Mouse (Mus musculus) adrenal gland, postnatal 14 days (tissue): ENCODE measurements around the gene Dusp14. TPM values are rescaled to one million over a fixed set of nuclear protein-coding genes. Genes with fewer than 3 reads are reported as not detected.

Experiments
- DNase-seq: peaks from one replicate; pipeline ENCODE4 v3.0.0; 2021; ENCODE audit warnings: mixed read lengths
- long read RNA-seq, 2 experiments: library from polyadenylated mRNA; stranded (forward); transcript quantifications; one replicate each; pipeline ENCODE4 v2.0.0; 2021
- total RNA-seq: library from RNA; stranded (reverse); gene quantifications from 2 replicates; pipeline ENCODE4 v1.2.3, GENCODE M21; 2021

Dusp14 gene
- total RNA-seq = 4.4 and 4.9 TPM in 2 replicates
- long read RNA-seq, experiment 1, transcript Dusp14-202 (3 exons, 1,447 nt) = major isoform, 9 of 10 reads
- long read RNA-seq, experiment 1, partial matches to known transcripts = 0 of 10 reads
- long read RNA-seq, experiment 1, other reads (novel, unspliced or antisense) = 0 of 10 reads
- long read RNA-seq, experiment 2, partial matches to known transcripts = 1 of 6 reads
- long read RNA-seq, experiment 2, other reads (novel, unspliced or antisense) = 0 of 6 reads

GRCm38 (mm10) chr11:84069034-84069370 lies at the start of gene Dusp14:
Dusp14 (minus strand) TSS chr11:84069261.
- DNase-seq = peak; percentile 24

GRCm38 (mm10) chr11:84117431-84117830 lies 48.4 kb upstream of the Dusp14 start:
- no peak for DNase-seq

GRCm38 (mm10) chr11:84116221-84116620 lies 47.2 kb upstream of the Dusp14 start:
- no peak for DNase-seq

GRCm38 (mm10) chr11:84115646-84116045 lies 46.6 kb upstream of the Dusp14 start:
- DNase-seq = peak; percentile 36

- DNase-seq = no peak
Measured at GRCm38 (mm10) chr11:84113623-84114022, 44.6 kb upstream of the Dusp14 start.

- DNase-seq = no peak
Measured at GRCm38 (mm10) chr11:84107137-84107536, 38.1 kb upstream of the Dusp14 start.

- DNase-seq = peak; percentile 59
Measured at GRCm38 (mm10) chr11:84104036-84104435, 35.0 kb upstream of the Dusp14 start.

GRCm38 (mm10) chr11:84101182-84101581 lies 32.1 kb upstream of the Dusp14 start:
- peak; percentile 10 for DNase-seq

- DNase-seq = no peak
Measured at GRCm38 (mm10) chr11:84097251-84097998, 28.4 kb upstream of the Dusp14 start.

- no peak for DNase-seq
Measured at GRCm38 (mm10) chr11:84095084-84095483, 26.0 kb upstream of the Dusp14 start.

- no peak for DNase-seq
Measured at GRCm38 (mm10) chr11:84090572-84090971, 21.5 kb upstream of the Dusp14 start.

GRCm38 (mm10) chr11:84081901-84082300 lies 12.8 kb upstream of the Dusp14 start:
- DNase-seq = no peak

- DNase-seq = no peak
Measured at GRCm38 (mm10) chr11:84080327-84080726, 11.3 kb upstream of the Dusp14 start.

GRCm38 (mm10) chr11:84079887-84080286 lies 10.8 kb upstream of the Dusp14 start:
- DNase-seq = no peak

GRCm38 (mm10) chr11:84079361-84079760 lies 10.3 kb upstream of the Dusp14 start:
- DNase-seq = no peak

GRCm38 (mm10) chr11:84078601-84079000 lies 9.5 kb upstream of the Dusp14 start:
- DNase-seq = no peak

GRCm38 (mm10) chr11:84077008-84077407 lies 7.9 kb upstream of the Dusp14 start:
- DNase-seq = no peak

GRCm38 (mm10) chr11:84073816-84074764 lies 5.0 kb upstream of the Dusp14 start:
- DNase-seq = no peak

- DNase-seq = no peak
Measured at GRCm38 (mm10) chr11:84072904-84073651, 4.0 kb upstream of the Dusp14 start.

GRCm38 (mm10) chr11:84068191-84069033 lies 649 bp downstream of the Dusp14 start:
- peak; percentile 76 for DNase-seq

GRCm38 (mm10) chr11:84067720-84068190 lies 1.3 kb downstream of the Dusp14 start:
- DNase-seq = no peak
